Mouse (Mus musculus): ENCODE measurements at regions not wholly inside any gene's neighbourhood (a gene's known extent, or its start where the extent isn't known, plus 50 kb on each side); places are given as distances from the start of the nearest gene placed in this dataset.

GRCm38 (mm10) chr15:70675549-70675948 lies 3158.8 kb upstream of the Gm6569 start:
- Histone ChIP-seq H3K27ac (ENCODE audit: low read depth, low read length) (no peak overlapping the region), H3K9ac (ENCODE audit: low read depth, low read length) (no peak overlapping the region), H3K4me1 (replicated peaks; ENCODE audit: control insufficient read depth, insufficient read depth, low read length) (no peaks in the 10 kb centered on the region), H3K27me3 (replicated peaks; ENCODE audit: control insufficient read depth, insufficient read depth, low read length) (no peaks in the 10 kb centered on the region), H3K36me3 (ENCODE audit: control insufficient read depth, insufficient read depth) (no peaks in the 10 kb centered on the region), H3K4me3 (ENCODE audit: low read depth, low read length) (no peak overlapping the region), H3K9me3 (ENCODE audit: control insufficient read depth) (no peaks in the 10 kb centered on the region), H3K4me2 (replicated peaks; ENCODE audit: low read depth) (no peak overlapping the region)
- TF ChIP-seq CTCF (IDR thresholded peaks at IDR 0.05; ENCODE audit: low read depth) = no peak
- ATAC-seq = no peak
- 78% methylated on average over 1 of the region's 1 CpGs for WGBS

GRCm38 (mm10) chr15:70704547-70704946 lies 3129.8 kb upstream of the Gm6569 start:
- Histone ChIP-seq H3K9me3 (ENCODE audit: control insufficient read depth) (no peaks in the 10 kb centered on the region), H3K36me3 (ENCODE audit: control insufficient read depth, insufficient read depth) (no peaks in the 10 kb centered on the region), H3K27me3 (replicated peaks; ENCODE audit: control insufficient read depth, insufficient read depth, low read length) (no peaks in the 10 kb centered on the region), H3K4me1 (replicated peaks; ENCODE audit: control insufficient read depth, insufficient read depth, low read length) (no peaks in the 10 kb centered on the region), H3K4me3 (ENCODE audit: low read depth, low read length) (no peak overlapping the region), H3K9ac (ENCODE audit: low read depth, low read length) (no peak overlapping the region), H3K4me2 (replicated peaks; ENCODE audit: low read depth) (no peak overlapping the region), H3K27ac (ENCODE audit: low read depth, low read length) (no peak overlapping the region)
- no peak for ATAC-seq
- no peak for TF ChIP-seq CTCF (IDR thresholded peaks at IDR 0.05; ENCODE audit: low read depth)
- 78% methylated on average over 2 of the region's 2 CpGs for WGBS

- ATAC-seq = no peak
- no peaks in the 10 kb centered on the region for H3K27me3 ChIP-seq (replicated peaks; ENCODE audit: control insufficient read depth, insufficient read depth, low read length)
- H3K36me3 ChIP-seq (ENCODE audit: control insufficient read depth, insufficient read depth) = no peaks in the 10 kb centered on the region
- H3K9me3 ChIP-seq (ENCODE audit: control insufficient read depth) = no peaks in the 10 kb centered on the region
- no peak overlapping the region for H3K9ac ChIP-seq (ENCODE audit: low read depth, low read length)
- H3K4me2 ChIP-seq (replicated peaks; ENCODE audit: low read depth) = no peak overlapping the region
- TF ChIP-seq CTCF (IDR thresholded peaks at IDR 0.05; ENCODE audit: low read depth) = no peak
- H3K4me1 ChIP-seq (replicated peaks; ENCODE audit: control insufficient read depth, insufficient read depth, low read length) = no peaks in the 10 kb centered on the region
- no peak overlapping the region for H3K4me3 ChIP-seq (ENCODE audit: low read depth, low read length)
- H3K27ac ChIP-seq (ENCODE audit: low read depth, low read length) = no peak overlapping the region
These were observed 3120.6 kb upstream of the Gm6569 start for GRCm38 (mm10) chr15:70713736-70714135.

- no peaks in the 10 kb centered on the region for H3K27me3 ChIP-seq (replicated peaks; ENCODE audit: control insufficient read depth, insufficient read depth, low read length)
- no peak overlapping the region for H3K4me3 ChIP-seq (ENCODE audit: low read depth, low read length)
- no peak overlapping the region for H3K4me2 ChIP-seq (replicated peaks; ENCODE audit: low read depth)
- no peak for ATAC-seq
- no peaks in the 10 kb centered on the region for H3K9me3 ChIP-seq (ENCODE audit: control insufficient read depth)
- no peaks in the 10 kb centered on the region for H3K36me3 ChIP-seq (ENCODE audit: control insufficient read depth, insufficient read depth)
- no peaks in the 10 kb centered on the region for H3K4me1 ChIP-seq (replicated peaks; ENCODE audit: control insufficient read depth, insufficient read depth, low read length)
- H3K27ac ChIP-seq (ENCODE audit: low read depth, low read length) = no peak overlapping the region
- whole genome bisulfite sequencing = 87% methylated on average over 1 of the region's 1 CpGs
- no peak for TF ChIP-seq CTCF (IDR thresholded peaks at IDR 0.05; ENCODE audit: low read depth)
- no peak overlapping the region for H3K9ac ChIP-seq (ENCODE audit: low read depth, low read length)
These were observed 3106.9 kb upstream of the Gm6569 start for GRCm38 (mm10) chr15:70727361-70727885.

GRCm38 (mm10) chr15:70727956-70728355 lies 3106.4 kb upstream of the Gm6569 start:
- no peak overlapping the region for H3K9ac ChIP-seq (ENCODE audit: low read depth, low read length)
- ATAC-seq = no peak

GRCm38 (mm10) chr15:70744239-70744638 lies 3090.1 kb upstream of the Gm6569 start:
- Histone ChIP-seq H3K9ac (ENCODE audit: low read depth, low read length) (no peak overlapping the region), H3K4me2 (replicated peaks; ENCODE audit: low read depth) (no peak overlapping the region), H3K27me3 (replicated peaks; ENCODE audit: control insufficient read depth, insufficient read depth, low read length) (no peaks in the 10 kb centered on the region), H3K36me3 (ENCODE audit: control insufficient read depth, insufficient read depth) (no peaks in the 10 kb centered on the region), H3K4me1 (replicated peaks; ENCODE audit: control insufficient read depth, insufficient read depth, low read length) (no peaks in the 10 kb centered on the region), H3K27ac (ENCODE audit: low read depth, low read length) (no peak overlapping the region), H3K4me3 (ENCODE audit: low read depth, low read length) (no peak overlapping the region), H3K9me3 (ENCODE audit: control insufficient read depth) (no peaks in the 10 kb centered on the region)
- no peak for ATAC-seq
- TF ChIP-seq CTCF (IDR thresholded peaks at IDR 0.05; ENCODE audit: low read depth) = peak; percentile 18; the same call in 1 of the 2 replicates

More at GRCm38 (mm10) chr15:70727956-70728355, 3106.4 kb upstream of the Gm6569 start:
- H3K4me2 ChIP-seq (replicated peaks; ENCODE audit: low read depth) = no peak overlapping the region
- no peaks in the 10 kb centered on the region for H3K27me3 ChIP-seq (replicated peaks; ENCODE audit: control insufficient read depth, insufficient read depth, low read length)
- WGBS = 93% methylated on average over 1 of the region's 1 CpGs
- no peaks in the 10 kb centered on the region for H3K4me1 ChIP-seq (replicated peaks; ENCODE audit: control insufficient read depth, insufficient read depth, low read length)
- H3K27ac ChIP-seq (ENCODE audit: low read depth, low read length) = no peak overlapping the region
- no peaks in the 10 kb centered on the region for H3K36me3 ChIP-seq (ENCODE audit: control insufficient read depth, insufficient read depth)
- no peak overlapping the region for H3K4me3 ChIP-seq (ENCODE audit: low read depth, low read length)
- TF ChIP-seq CTCF (IDR thresholded peaks at IDR 0.05; ENCODE audit: low read depth) = no peak
- H3K9me3 ChIP-seq (ENCODE audit: control insufficient read depth) = no peaks in the 10 kb centered on the region

- no peaks in the 10 kb centered on the region for H3K9me3 ChIP-seq (ENCODE audit: control insufficient read depth)
- no peak overlapping the region for H3K9ac ChIP-seq (ENCODE audit: low read depth, low read length)
- ATAC-seq = no peak
- no peak overlapping the region for H3K4me2 ChIP-seq (replicated peaks; ENCODE audit: low read depth)
- H3K4me3 ChIP-seq (ENCODE audit: low read depth, low read length) = no peak overlapping the region
- TF ChIP-seq CTCF (IDR thresholded peaks at IDR 0.05; ENCODE audit: low read depth) = no peak
- no peak overlapping the region for H3K27ac ChIP-seq (ENCODE audit: low read depth, low read length)
- WGBS = 38% methylated on average over 1 of the region's 1 CpGs
- H3K4me1 ChIP-seq (replicated peaks; ENCODE audit: control insufficient read depth, insufficient read depth, low read length) = no peaks in the 10 kb centered on the region
- H3K27me3 ChIP-seq (replicated peaks; ENCODE audit: control insufficient read depth, insufficient read depth, low read length) = no peaks in the 10 kb centered on the region
- H3K36me3 ChIP-seq (ENCODE audit: control insufficient read depth, insufficient read depth) = no peaks in the 10 kb centered on the region
These were observed 3070.3 kb upstream of the Gm6569 start for GRCm38 (mm10) chr15:70764045-70764444.

Data from intestine, postnatal 0 days (tissue).